Mouse (Mus musculus) gastrocnemius, postnatal 4 days (tissue): ENCODE results near the gene Madd. TPM values are rescaled to one million over a fixed set of nuclear protein-coding genes. Genes with fewer than 3 reads are reported as not detected.

Experiments
- DNase-seq, 2 experiments: peaks; one replicate each; pipeline ENCODE4 v3.0.0; 2021 to 2022; ENCODE audit warnings: low spot score in 2 of 2, mixed read lengths in 2 of 2
- total RNA-seq, 2 experiments: library from RNA; stranded (reverse); gene quantifications; 2 replicates each; pipeline ENCODE4 v1.2.3; 2021

Gene Madd
- total RNA-seq, 2 experiments from 2014 or later = 8.9 to 11.4 TPM

- DNase-seq = no peak
Observed at GRCm38 (mm10) chr2:91098156-91098555, 85.5 kb downstream of the Madd start.

- DNase-seq = no peak
Observed at GRCm38 (mm10) chr2:91097015-91097414, 86.6 kb downstream of the Madd start.

- DNase-seq = peak in 1 of 2 experiments; percentile 20
Observed at GRCm38 (mm10) chr2:91096524-91096923, 87.1 kb downstream of the Madd start.

GRCm38 (mm10) chr2:91090827-91091226 is 92.8 kb downstream of the Madd start:
- DNase-seq = no peak

- no peak for DNase-seq
Observed at GRCm38 (mm10) chr2:91090208-91090607, 93.4 kb downstream of the Madd start.

- no peak for DNase-seq
Observed at GRCm38 (mm10) chr2:91088987-91089386, 94.7 kb downstream of the Madd start.

GRCm38 (mm10) chr2:91087453-91087852 is 96.2 kb downstream of the Madd start:
- DNase-seq = no peak

Other genes starting within 250 kb of the Madd start
- gene Celf1, start 243.5 kb downstream of the Madd start, total RNA-seq = 10 to 100 TPM; 70.6 to 88.9 TPM
- 10 to 100 TPM; 37.6 to 45.0 TPM for gene Rapsn, start 148.2 kb downstream of the Madd start, total RNA-seq
- gene Psmc3, start 129.8 kb downstream of the Madd start, total RNA-seq = 100 to 1,000 TPM; 337 to 338 TPM
- gene Slc39a13, start 113.4 kb downstream of the Madd start, total RNA-seq = 10 to 100 TPM; 40.9 to 44.9 TPM
- gene Spi1, start 101.4 kb downstream of the Madd start, total RNA-seq = 1 to 10 TPM; 5.4 to 6.6 TPM
- gene Mybpc3, start 65.7 kb downstream of the Madd start, total RNA-seq = under 1 TPM; 0.22 to 0.31 TPM
- gene Nr1h3, start 19.0 kb upstream of the Madd start, total RNA-seq = 1 to 10 TPM; 2.4 to 4.5 TPM
- gene Acp2, start 19.0 kb upstream of the Madd start, total RNA-seq = 10 to 100 TPM; 19.5 to 21.8 TPM
- gene Ddb2, start 53.1 kb upstream of the Madd start, total RNA-seq = 1 to 10 TPM; 6.8 to 9.5 TPM
- gene Pacsin3, start 72.1 kb upstream of the Madd start, total RNA-seq = 100 to 1,000 TPM; 297 to 321 TPM
- 10 to 100 TPM; 86.1 to 95.9 TPM for gene Arfgap2, start 81.1 kb upstream of the Madd start, total RNA-seq